Mouse (Mus musculus) olfactory bulb, adult 2 months (tissue): ENCODE results near the gene Akap13.

Experiments used
- CTCF ChIP-seq: fragments of 200-500 bp; IDR thresholded peaks from 2 replicates; pipeline ENCODE4 v1.5.1; 2012; ENCODE audit warnings: low read depth, mild to moderate bottlenecking, low read length, moderate library complexity; ENCODE audit not compliant: insufficient read depth
- POLR2A ChIP-seq: fragments of 200-500 bp; IDR thresholded peaks from 2 replicates; pipeline ENCODE4 v1.6.1; 2012; ENCODE audit warnings: mild to moderate bottlenecking, low read depth, low read length, moderate library complexity; ENCODE audit not compliant: insufficient read depth

DNA sequence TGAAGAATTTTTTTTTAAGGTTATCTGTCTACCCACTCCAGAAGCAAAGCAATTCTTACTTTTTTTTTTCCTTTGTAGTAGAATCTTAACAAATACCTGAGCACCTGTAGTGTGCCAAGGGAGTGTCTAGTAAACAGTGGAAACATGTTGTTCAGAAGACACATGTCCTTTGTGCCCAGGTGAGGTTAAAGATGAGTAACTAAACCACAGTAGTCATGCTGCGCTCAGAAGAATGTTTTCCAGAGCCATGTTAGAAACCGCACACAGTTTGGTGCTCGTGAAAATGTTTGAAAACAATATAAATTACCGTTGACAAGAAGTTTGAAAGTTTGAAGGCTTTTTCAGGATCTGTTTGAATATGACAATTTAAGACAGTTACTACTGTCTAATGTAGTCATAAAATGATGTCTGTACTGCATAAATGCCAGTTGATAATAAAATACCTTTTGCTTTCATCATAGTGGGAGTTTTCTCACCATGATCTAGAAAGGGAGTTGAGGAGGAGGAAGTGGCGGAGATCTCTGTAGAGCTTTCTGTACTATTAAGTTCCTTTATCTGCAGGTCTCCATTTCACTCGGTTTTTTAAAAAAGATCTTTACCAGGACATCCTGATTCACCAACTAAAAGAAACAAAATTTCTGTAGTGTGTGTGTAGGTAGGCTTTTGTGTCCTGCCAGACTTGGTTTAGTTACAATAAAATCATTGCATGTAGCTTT, 145.2 kb downstream of the Akap13 start:
- TF ChIP-seq POLR2A = no peak
- no peak for TF ChIP-seq CTCF
